Mouse (Mus musculus): ENCODE measurements around the gene Nfatc2.

Gene Nfatc2

DNA sequence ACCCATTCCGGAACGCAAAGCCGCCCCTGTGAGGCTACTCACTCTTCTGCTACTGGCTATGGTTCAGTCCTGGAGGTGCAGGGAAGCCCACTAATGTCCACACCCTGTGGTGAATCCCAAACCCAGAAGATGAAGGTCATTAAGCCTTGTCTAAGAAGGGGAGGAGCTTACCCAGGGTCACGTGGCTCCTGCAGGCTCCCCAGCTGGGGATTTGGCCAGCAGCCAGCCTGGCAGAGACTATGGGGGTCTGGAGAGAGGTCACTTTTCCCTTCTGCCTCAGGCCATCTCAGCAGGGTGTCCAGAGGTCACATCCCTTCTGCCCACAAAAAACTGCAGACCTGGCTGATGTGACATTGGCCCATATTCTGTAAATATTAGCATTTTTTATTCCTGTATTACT lies 153.9 kb downstream of the Nfatc2 start:
- in situ Hi-C loops (cut with MboI, MseI): no loop called here

DNA sequence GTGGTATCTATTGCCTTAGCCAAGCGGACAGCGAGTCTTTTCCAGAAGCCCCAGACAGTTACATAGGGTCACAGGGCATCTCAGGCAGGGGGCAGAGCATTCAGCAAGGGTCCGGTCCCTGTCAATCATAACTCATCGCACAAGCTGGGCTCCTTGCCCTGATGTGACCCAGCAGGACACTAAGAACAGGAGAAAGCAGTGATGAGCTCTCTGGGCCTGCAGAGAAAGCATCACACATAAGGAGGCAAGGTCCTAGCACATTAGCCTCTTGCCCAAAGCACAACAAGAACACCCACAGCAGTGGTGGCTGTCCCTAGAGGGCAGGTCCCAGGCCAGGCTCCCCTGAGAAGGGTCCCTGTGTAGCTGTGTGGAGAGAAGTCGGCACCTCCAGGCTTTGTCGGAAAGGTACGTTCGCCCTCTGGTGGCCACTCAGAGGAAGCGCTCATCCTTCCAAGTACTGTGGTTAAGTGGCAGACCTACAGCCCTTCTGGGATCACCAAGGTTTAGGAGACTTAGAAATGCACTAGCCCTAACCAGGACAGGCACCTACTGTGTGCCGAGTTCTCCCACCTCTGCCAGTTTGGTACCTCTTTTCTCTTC lies 156.1 kb downstream of the Nfatc2 start:
- in situ Hi-C loops (cut with MboI, MseI): no loop called here

DNA sequence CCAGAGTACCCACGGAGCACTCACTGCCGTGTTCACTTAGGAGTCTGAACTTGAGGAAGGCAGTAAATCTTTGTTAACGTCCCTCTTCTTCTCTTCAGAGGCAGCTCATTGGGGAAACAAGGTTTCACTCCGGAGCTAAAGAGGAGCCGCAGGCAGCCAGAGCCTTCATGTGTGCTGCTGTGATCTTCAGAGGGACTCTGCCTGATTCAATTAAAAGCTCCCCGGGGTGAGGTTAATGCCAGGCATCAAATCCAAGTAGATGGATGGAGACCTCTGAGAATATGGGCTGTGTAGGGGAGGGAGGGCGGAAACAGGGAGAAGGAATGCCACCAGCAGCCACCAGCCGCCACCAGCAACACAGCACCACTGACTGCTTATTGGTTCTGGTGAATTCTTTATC lies 157.3 kb downstream of the Nfatc2 start:
- in situ Hi-C loops (cut with MboI, MseI): loop anchor here (5.0 kb wide), 1 partner anchor 192 kb away; no protein-coding TSS in a partner anchor

- in situ Hi-C loops (cut with MboI, MseI): loop anchor here (5.0 kb wide), 1 partner anchor 189 kb away; no protein-coding TSS in a partner anchor
These were observed 160.0 kb downstream of the Nfatc2 start for GRCm38 (mm10) chr2:168441494-168441893.

GRCm38 (mm10) chr2:168440918-168441328 lies 160.5 kb downstream of the Nfatc2 start:
- in situ Hi-C loops (cut with MboI, MseI): loop anchor here (5.0 kb wide), 1 partner anchor 189 kb away; no protein-coding TSS in a partner anchor

GRCm38 (mm10) chr2:168438981-168439452 lies 162.4 kb downstream of the Nfatc2 start:
- in situ Hi-C loops (cut with MboI, MseI): no loop called here

GRCm38 (mm10) chr2:168434187-168434586 lies 167.3 kb downstream of the Nfatc2 start:
- in situ Hi-C loops (cut with MboI, MseI): no loop called here

DNA sequence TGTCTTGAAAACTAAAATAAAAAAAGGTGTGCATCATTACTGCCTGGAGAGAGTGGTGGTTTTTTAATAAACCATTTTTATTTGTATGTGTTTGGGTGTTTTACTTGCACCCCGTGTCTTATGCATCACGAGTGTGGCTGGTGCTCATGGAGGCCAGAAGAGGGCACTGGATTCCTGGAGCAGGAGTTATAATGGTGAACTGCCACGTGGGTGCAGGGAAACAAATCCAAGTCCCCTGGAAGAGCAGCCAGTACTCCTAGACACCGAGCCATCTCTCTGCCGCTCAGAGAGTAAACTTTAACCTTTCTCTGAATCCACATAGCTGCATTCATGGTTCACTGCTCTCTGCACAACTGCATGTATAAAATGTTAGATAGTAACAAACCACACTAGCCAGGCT lies 168.1 kb downstream of the Nfatc2 start:
- in situ Hi-C loops (cut with MboI, MseI): no loop called here

DNA sequence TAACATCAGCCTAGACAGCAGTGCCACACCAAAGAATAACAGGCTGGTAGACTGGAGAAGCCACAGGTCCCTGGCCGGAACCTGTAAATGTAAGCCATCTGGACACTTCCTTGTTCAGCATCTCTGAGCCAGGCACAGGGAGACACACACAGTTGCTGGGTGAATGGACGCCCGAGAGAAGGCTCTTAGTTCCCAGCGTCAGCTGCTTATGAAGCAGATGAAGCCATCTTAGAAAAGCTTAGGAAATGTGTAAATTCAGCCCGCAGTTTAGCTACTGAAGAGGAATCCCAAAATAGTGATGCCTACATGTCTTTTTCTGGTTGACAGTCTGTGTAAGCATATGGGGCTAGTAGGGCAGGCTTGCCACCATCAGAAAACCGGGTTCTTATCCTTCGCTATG lies 169.1 kb downstream of the Nfatc2 start:
- in situ Hi-C loops (cut with MboI, MseI): no loop called here

- in situ Hi-C loops (cut with MboI, MseI): loop anchor here (5.0 kb wide), 1 partner anchor 327 kb away; no protein-coding TSS in a partner anchor
These were observed 171.9 kb downstream of the Nfatc2 start for GRCm38 (mm10) chr2:168429598-168429997.

- in situ Hi-C loops (cut with MboI, MseI): loop anchor here (5.0 kb wide), 1 partner anchor 326 kb away; no protein-coding TSS in a partner anchor
These were observed 173.0 kb downstream of the Nfatc2 start for GRCm38 (mm10) chr2:168428375-168428901.

All from regulatory T cell (primary cell).